Mouse (Mus musculus) layer of hippocampus, adult 18-20 months (tissue): ENCODE measurements around the gene Sec22a. TPM values are rescaled to one million over a fixed set of nuclear protein-coding genes. Genes with fewer than 3 reads are reported as not detected.
A peak's percentile ranks its signal among the peaks of the same experiment; 100 is the strongest.

Experiments
- DNase-seq, 2 experiments: peaks; one replicate each; pipeline ENCODE4 v3.0.0; 2022; ENCODE audit warnings: low spot score in 2 of 2
- total RNA-seq, 2 experiments: library from RNA; stranded (reverse); gene quantifications; 2 replicates each; pipeline ENCODE4 v1.2.3; 2021

Gene Sec22a
- total RNA-seq, 2 experiments from 2014 or later, result 12.6 to 17.6 TPM

DNA sequence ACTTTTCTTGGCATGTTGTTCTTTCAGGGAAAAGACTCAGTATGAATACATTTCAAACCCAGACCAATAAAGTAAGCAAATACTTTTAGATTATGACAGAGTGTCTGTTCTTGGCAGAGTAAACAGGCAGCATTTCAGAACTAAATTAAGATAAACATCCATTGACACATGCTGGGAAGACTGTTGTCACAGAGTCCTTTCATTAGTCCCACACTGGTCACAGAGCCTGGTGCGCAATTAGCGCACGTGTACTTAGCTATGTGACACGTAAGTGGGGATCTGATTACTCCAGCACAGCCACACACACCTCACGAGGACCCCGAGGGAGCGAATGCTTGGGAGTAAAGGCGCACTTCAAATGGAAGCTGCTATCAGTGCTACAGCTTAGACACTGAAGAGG is 52.1 kb downstream of the Sec22a start:
- peak in 1 of 2 experiments; percentile 17 for DNase-seq

DNA sequence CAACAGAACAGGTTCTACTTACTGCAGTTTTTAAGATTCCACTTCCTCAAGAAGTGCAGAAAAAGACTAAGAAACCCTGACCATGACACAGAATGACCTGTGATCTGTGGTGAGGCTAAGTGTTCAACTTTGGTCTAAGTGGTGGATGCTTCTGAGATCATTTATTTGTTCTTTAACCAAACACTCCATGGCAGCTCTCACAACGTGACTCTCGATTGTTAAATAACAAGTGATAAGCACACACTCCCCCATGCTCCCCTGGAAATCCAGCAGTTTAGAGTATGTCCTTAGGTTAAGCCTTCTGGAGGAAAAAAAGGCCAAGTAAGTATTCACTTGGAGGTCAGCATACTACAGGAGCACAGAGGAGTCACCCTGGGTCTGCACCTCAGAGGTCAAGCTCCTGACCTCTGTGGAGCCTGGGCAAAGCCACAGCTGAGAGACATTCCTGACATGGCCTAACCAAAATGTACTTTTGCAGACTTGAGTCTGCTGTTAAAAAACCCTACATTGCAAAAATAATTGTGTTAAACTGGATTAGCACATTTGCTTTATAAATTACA is 53.1 kb downstream of the Sec22a start:
- DNase-seq, result no peak

DNA sequence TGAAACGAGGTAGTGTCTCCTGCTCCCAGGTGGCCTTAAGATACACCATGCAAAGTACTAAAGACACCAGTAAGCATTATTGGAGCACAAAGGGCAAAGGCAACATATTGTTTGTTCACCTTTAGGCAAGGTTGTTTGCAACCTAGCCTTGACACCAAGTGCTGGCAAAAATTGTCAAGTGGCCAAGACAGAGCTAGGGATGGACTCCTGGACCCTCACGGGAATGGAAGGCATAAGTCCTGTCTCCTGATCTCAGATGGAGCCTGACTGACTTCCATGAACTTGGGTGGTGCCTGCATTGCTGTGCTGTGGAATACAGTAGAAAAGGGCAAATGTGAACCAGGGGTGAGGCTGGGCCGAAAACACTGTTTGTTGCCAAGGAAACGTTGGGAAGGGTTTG is 54.1 kb downstream of the Sec22a start:
- DNase-seq, result no peak

DNA sequence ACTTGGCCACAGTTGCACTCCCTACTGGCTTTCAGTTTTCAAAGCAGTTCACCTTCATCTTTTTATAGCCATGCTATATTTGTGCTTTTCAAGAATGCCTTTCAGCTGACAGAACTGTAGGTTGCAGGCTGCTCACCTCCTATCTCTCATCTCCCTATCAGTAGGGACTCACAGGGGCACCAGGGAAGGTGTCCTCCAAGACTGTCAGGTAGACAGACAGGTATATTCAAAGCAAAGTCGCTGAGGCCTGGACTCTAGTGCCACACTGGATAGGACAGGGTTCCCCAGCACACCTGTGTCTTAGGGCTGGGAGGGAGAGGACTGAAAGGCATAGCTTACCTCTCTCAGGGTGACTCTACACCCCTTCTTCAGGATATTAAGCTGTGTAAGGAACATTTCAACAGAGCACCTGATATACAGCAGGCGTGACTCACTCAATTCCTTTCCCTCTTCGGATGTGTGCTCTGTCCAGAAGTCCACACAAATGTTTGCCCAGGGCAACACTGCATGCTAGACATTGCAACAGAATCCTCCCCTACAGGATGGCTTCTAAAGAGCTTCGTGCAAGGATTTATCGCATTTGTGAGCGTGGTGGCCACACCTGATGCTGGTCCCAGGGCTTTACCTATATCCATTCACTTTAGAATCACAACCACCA is 55.1 kb downstream of the Sec22a start:
- no peak for DNase-seq

DNA sequence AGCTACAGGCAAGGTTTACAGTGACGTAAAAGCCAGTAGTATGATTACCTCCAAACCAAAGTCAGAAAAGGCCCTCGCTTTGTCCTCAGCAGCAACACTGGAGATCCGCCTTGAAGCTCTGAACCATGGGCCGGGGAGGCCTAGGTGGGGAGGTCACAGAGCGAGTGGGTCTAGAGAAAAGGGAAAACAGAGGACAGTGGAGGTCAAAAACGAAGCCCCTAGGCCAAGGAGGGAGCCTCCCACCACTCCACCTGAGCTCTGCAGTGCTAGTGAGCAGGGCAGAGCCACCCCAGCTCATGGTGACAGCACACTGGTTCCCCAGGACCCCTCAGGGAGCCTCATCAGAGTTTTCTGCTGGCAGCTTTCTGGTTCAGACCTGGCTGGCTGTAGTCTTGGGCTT is 55.7 kb downstream of the Sec22a start:
- no peak for DNase-seq

DNA sequence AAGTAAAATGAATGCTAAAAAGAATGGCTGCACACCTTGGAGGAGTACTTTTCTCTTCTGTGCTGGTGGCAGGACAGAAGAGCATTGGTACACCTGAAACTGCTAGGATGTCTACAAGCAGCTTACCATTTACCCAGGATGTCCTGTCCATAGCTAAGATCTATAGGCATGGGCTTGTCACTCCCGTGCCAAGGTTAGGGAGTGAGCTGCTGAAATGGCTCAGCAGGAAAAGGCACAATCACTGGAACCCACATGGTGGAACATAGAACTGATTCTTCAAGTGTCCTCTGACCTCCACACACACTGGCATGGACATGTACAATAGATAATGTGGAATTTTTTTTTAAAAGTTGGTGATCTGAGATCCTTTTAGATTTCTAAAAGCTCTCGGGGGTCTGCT is 56.4 kb downstream of the Sec22a start:
- DNase-seq, result no peak

DNA sequence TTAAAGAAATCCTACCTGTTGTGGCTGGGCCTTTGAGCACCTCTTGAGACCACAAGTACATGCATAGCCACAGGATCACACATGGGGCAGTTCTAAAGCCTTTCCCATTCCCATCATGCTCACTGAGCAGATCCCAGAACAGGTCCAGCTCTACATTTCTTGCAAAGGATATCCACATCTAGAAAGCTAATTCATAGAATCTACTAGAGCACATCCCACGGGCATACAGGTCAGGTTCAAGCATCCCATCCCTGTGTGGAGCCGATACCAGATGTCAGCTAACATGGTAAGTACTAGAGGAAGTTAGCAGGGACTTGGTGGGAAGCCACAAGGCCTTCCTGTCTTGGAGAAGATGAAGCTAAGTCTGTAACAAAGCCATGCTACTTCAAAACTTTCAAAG is 57.1 kb downstream of the Sec22a start:
- no peak for DNase-seq

DNA sequence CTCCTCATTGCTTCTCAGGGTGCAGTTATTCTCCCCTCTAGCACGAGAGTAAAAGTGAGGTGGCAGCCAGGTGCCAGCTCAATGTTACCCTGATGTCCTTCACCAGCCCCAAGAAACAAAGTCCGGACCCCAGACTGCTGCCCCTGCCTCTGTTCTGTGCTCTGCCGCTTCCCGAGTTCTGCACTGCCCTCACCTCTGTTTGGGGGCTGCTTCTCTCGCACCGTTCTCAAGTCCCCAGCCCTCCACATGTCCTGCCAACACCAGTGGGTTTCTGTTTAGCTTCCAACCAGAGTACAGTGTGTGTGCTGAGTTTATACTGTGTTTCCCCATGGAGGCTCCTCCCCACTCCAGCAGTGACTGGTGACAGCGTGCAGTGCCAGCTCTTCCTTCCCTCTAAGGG is 58.5 kb downstream of the Sec22a start:
- DNase-seq, result no peak

DNA sequence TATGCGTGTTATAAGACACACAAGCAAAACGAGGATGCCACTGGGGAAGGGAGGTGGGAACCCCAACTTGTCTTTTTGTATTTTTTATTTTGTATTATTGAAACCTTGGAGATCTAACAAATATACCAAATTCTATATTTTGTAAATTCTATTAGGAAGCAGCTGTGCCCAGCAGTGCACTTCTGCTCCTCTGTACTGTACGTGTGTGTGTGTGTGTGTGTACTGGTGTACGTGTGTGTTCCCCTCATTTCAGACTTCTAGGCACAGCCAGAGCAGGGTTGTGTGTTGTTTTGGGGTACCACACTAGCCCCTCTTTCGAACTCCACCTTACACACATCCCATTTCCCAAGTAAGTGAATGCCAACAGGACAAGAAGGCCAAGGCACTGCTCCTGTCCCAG is 59.3 kb downstream of the Sec22a start:
- DNase-seq, result no peak

DNA sequence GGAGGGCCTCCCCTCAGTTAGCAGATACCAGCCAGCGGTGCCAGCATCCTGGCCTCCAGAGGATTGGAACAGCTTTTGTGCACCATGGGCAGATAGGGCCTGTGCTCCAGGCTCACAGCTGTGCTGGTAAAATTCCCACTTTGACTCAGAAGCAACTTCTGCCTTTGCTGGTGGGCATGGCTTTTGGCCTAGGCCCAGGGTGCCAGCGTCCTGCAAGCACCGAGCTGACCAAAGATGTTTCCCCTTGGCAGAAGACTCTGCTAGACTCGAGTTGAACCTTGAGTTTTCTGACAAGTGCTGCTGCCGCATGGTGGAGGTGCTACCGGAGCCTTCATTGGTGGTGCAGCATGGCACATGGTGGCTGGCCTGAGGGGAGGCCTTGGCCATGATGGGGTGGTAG is 60.0 kb downstream of the Sec22a start:
- DNase-seq, result no peak

DNA sequence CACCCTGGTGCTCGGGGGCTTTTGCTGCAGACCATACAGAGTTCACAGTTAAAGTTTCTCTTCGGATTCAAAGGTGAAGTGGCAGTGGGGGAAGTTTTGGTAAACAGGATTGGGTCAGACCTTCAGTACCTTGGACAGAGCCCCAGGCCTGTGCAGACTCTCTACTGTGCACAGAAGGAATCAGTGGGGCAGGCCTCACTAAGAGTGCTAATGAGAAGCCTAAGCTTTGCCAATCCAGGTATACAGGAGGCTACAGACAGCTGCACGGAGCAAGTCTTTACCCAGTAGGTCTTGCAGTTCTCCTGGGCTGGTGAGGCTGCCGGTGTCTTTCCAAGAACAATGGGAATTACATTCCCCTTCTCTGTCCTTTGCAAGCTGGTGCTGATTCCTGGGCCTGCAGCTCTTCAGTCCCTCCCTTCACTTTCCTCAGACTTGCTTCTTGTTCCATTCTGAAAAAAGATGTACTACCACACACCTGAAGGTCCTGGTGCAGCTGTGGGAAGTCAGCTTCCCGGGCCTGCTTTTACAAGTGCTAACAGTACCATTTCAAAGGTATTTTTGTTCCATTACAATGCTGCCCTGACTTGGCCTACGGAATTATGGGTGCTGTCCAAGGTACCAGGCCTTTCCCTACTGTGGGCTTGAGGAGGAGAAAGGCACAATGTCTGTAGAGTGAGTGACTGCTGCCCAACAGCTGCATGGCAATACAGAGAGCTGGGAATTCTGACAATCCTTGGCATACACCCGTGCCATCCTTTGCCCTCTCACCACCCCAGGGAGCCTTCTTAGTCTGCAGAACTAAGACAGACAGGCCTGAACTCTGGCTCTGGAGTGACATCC is 61.1 kb downstream of the Sec22a start:
- DNase-seq, result no peak

DNA sequence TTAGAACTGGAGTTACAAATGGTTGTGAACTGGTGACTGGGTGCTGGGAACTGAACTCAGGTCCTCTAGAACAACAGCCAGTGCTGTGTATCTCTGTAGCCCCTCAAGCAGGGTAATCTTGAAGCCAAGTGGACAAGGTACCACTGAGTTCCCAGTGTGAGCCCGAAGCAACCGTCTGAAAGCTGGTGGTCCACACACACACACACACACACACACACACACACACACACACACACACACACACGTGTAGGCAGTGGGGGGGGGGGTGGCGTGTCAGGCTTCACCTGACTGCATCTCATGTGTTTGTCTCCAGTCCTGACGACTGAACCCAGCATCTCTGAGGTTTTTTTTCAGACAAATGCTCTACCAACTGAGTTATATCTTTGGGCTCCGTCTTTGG is 63.6 kb downstream of the Sec22a start:
- DNase-seq, result no peak

DNA sequence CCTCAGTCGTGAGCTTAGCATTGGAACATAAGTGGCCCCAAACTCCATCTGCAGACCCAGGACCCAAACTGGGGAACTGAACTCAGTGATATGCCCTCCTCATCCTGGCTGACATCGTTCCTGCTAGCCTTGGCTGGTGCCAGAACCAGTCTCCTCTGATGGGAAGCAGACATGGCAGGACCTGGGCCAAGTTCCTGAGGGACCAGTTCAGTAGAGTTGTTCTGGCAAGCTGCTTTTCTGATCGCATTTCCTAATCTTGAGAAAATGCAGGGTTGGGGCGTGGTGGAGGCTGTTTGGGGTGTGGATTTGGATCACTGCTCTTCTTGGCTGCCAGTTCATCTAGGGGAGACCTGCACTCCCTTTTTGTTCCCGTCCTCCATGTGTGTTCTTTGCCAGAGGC is 65.9 kb downstream of the Sec22a start:
- no peak for DNase-seq

DNA sequence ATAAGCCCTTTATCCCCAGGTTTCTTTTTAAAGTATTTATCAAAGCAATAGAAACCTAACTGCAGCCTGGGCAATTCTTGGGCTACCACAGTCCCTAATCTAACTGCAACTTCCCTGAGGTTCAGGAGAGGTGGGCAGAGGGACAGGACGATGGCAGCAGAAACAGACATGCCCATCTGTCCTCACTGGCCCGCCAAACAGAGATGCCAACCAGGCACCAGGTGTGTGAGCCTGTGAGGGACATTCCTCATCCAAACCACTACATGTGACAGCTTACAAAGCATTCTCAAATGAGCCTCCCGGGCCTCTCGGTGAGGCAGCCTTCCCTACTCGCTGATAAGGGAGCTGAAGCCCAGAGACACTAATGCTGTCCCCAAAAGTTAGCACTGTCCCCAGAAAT is 76.5 kb downstream of the Sec22a start:
- DNase-seq, result no peak

DNA sequence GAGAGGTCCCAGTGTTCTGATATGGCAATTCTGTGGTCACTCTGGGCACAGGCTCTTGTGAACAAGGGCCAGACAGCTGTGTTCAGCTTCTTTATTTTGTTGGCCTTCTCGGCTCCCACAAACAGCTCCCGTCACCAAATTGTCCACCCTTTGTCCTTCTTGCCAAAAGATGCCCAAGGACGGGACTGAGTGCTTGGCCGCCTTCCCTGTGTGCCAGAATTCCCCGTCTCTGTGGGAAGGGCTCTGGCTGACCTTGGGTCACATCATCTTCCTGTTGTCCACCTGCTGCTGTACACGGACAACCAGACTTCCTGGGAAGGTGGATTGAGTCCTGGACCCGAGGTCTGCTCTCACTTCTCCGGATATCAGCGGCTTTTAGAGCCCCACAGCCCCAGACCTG is 77.9 kb downstream of the Sec22a start:
- DNase-seq, result no peak

DNA sequence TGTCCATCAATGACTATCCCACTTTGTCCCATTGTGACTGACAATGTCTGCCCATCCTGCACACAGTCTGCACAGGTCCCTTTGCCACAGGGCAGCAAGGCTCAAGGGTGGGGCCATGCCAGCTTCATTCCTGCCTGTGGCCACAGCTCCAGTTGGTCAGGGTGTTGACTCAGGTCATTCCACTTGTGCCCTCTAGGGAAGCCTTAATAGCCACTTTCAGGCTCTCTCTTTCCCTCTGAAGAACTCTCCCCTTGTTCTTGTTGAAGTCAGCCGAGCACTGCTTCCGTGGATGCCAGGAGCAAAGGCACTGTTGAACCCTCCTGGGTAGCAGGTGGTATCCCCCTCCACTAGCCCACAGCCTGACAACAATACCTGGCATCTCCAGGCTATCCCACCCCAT is 81.3 kb downstream of the Sec22a start:
- no peak for DNase-seq

DNA sequence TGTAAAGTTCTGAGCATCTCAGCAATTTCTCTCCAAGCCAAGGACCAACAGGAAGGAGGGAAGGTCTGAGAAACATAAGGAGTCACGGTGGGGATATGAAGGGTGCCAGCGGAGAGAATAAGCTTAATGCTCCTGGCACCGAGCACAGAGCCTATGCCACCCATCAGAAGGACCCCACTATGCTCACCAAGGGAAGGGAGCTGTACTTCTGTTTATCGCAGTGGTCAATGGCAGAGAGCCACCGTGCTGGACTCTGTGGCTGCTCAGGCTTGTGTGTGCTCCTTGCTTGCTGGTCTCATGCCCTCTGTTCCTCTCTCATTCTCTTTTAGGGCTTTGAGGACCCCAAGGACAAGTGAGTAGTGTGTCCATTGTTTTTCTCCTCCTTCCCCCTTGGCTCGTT is 85.6 kb downstream of the Sec22a start:
- no peak for DNase-seq

DNA sequence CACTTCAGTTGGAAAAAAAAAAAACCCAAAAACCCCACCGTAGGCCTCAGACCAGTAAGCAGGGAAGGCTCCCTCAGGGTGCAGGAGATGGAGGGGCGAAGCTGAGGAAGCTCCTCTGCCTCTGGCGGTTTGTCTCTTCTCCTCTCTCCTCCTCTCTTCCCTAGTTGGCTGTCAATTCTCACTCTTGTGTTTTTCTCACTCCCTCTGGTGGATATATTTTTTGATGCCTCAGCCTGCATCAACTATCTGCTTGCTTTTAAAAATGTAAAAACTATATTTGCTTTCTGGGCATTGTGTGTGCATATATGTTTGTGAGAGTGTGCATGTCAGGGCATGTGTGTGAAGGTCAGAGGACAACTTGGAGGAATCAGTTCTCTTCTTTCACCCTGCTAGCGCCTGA is 91.3 kb downstream of the Sec22a start:
- DNase-seq, result peak in 1 of 2 experiments; percentile 20

DNA sequence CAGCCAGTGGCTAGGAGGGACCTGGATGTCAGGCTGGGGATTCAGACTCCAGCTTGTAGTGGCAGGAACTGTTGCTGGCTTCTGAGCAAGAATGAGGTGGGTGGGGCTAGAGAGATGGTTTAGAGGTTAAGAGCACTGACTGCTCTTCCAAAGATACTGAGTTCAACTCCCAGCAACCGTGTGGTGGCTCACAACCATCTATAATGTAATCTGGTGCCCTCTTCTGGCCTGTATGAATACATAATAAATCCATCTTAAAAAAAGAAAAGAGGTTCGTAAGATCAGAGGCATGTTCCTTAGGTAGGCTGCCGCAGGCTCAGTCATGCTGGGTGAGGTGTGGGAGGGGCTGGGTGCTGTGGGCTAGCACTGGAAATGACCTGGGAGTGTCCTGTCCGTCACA is 92.1 kb downstream of the Sec22a start:
- DNase-seq, result no peak

DNA sequence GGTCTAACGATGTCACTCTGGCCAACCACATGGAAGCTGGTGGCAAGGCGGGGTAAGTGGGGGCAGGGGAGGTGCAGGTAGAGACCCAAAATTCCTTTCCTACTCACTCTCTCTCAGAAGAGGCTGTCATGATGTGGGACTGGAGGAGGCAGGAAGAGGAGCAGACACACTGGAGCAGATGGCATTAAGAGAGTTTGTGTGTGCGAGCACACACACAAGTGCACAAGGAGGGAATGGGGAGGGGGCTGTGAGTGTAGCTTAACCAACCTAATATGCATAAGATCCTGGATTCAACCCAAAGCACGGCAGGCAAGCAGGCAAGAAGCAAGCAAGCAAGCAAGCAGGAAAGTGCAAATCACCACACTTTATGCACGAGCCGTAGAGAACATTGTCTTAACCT is 92.8 kb downstream of the Sec22a start:
- DNase-seq, result no peak

DNA sequence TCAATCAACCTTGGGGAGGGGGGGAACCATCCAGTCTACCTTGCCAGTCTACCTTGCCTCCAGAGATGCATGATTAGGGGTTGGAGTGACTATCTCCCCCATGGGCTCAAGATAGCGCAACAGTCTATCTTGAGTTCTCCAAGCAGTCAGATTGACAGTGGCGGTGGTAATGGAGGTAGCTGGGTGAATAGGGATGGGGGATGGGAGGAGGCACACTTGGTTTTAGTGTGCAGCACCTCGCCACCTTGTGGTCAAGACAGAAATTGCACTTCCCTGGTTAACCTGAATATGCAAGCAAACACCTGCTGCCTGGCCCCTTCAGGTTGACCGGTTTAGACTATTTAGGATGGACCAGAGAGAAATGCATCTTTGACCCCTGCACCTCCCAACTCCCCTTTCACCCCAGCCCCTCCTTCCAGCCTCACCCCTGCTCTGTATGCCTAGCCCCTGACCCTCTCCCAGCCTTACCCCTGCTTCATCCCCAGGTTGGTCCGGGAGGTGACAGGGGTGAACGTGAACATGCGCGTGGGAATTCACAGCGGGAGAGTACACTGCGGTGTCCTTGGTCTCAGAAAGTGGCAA is 93.3 kb downstream of the Sec22a start:
- DNase-seq, result peak; percentile 76 to 93
